Mouse (Mus musculus): ENCODE data around the gene Fads1. TPM values are rescaled to one million over a fixed set of nuclear protein-coding genes. Genes with fewer than 3 reads are reported as not detected.

Fads1 gene
- total RNA-seq, 2 experiments from 2014 or later: 659 to 1,051 TPM

DNA sequence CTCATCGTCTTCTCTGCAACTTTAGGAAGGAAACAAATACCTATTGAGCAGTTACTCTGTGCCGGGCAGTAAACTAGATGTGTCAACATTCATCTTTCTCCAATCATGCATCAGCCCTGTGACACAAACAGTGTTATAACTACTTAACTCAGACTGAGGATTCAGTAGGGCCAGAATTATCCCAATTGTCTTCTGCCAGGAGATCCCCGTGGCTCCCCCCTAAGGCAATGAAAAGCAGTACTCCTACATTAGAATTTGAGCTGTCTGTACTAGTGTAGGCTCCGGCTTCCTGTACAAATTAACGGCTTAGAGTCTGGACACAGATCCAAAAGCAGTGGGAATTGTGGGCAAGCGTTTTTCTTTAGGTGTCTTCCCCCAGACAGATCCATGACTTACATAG lies 22.4 kb downstream of the Fads1 start:
- no peak for DNase-seq (ENCODE audit: low spot score in 2 of 2)

DNA sequence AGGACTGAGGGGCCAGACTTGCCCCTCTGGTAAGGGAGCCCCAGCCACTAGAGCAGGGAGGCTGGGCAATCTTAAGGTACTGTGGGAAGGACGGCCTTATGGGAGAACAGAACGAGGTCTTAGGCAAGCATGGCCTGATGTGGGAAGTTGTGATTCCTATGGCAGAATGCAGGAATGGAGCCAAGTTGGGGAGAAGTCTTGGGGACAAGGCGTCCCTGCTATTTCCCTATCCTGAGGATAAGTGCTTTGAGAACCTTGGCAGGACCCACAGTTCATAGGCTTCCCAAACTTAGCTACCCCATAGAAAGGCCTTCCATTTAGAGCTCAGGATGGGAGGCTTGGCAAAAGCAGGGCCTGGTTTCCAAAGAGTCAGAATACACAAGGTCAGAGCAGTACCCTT lies 26.2 kb downstream of the Fads1 start:
- DNase-seq (ENCODE audit: low spot score in 2 of 2): no peak

DNA sequence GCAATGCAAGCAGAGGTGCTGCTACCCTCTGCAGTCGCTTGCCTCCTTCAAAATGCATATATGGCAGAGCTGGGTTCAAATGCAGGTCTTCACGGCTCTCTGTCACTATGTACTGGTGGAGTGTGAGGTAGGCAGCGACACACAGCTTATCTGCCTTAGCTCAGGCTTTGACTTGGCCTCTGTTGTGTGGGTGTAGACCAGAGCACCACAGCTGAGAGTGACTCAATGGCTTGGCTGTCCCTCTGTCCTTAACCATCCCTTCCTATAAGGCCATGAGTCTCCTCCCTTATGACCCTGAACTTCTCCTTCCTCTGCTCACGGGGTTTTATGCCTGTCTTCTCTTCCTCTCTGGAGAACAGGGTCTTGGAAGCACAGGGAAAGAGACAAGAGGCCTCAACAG lies 28.2 kb downstream of the Fads1 start:
- DNase-seq (ENCODE audit: low spot score in 2 of 2): no peak

DNA sequence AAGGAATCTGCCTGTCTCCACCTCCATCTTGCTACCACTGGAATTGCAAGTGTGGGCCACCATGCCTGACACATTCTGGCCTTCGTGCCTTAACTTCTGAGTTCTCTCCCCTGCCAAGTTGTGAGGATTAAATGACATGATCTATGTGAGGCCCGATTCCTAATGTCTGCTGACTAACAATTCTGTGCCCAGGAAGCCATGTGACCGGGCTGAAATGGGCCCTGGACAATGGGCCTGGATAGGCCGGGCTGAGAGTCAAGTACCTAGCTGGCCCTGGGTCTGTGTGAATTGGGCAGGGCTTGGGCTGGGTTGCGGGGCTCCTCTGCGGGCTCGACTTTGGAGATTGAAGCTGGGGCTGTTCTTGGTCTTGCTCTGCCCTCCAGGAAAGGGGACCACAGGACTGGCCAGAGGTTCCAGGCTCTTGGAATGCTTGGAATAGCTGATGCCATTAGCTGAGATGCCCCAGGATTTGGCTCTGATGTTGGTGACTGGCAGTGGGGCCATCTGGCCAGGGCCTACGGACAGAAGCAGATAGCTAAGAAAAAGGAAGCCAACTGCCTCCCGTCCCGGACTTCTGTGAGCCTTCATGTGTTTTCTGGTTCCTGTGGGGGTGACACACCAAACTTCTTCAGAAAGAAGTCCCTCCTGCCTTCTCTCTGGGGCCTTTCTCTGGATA lies 31.2 kb downstream of the Fads1 start:
- no peak for DNase-seq (ENCODE audit: low spot score in 2 of 2)

DNA sequence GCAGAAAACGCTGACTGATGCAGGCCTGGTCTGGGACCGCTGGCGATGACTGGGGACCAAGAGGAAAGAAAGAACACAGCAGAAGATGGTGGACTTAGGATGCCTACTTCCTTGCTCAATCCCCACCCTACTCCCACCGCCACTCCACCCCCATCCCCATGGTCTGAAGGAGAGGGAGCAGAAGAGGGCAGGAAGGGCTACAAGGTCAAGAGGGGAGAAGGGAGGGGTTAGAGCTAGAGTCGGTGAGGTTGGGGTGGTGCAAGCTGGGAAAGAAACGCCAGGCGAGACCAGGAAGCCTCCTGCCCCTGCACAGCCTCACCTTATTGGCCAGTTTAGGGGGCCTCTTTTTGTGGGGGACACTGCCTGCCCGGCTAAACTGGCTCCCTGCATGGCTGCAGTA lies 33.4 kb downstream of the Fads1 start:
- no peak for DNase-seq (ENCODE audit: low spot score in 2 of 2)

DNA sequence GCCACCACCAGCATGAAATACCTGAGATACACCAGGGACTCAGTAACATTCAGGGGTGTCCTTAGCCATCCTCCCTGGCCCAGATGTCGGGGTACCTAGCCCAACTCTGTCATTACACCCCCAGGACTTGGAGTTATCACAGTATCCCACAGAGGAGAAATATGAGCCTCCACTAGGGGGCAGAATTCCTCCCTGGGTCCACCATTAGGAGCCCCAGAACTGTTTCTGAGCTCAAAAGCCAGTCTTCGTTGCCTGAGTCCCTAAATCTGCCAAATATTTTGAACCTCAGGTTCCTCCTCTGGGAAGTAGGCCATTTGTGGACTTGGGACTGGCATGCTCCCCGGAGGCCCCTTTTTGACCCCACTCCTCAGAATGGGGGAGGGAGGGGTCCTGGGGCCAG lies 36.4 kb downstream of the Fads1 start:
- peak in 1 of 2 experiments; percentile 32 for DNase-seq (ENCODE audit: low spot score in 2 of 2)

DNA sequence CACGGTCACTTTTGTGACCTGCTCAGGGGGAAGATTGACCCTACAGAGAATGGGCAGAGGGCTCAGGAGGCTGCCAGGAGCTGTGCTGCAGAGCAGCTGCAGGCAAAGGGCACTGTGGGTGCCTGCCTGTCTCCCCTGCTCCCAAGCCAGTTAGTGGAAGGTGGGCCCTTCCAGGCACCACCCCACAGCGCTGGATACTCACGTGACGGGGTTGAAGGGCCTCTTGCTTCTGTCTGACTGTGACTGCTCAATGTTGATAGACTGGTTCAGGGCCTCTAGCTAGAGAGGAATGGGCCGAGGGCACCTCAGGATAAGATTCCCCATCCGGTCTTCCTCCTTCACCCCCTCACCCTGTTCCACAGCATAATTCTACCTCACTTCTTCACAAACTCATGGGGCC lies 36.9 kb downstream of the Fads1 start:
- DNase-seq (ENCODE audit: low spot score in 2 of 2): no peak

DNA sequence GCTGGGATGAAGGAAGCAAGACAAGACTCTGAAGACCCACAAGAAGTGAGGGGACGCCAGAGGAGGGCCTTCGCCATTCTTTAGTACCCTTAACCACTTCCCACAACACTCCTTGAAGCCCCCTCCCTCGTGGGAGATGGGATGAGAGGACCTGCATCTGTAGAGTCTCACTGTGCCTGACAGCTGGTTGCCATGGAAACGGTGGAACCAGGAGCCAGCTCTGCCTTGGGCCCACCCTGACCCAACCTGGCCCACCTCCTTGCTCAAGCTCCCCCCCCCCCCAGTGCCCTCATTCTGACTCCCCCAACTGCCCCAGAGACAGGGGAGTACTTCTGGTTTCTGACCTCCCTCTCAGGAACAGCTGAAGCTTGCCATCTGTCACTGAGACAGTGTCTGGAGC lies 38.9 kb downstream of the Fads1 start:
- no peak for DNase-seq (ENCODE audit: low spot score in 2 of 2)

DNA sequence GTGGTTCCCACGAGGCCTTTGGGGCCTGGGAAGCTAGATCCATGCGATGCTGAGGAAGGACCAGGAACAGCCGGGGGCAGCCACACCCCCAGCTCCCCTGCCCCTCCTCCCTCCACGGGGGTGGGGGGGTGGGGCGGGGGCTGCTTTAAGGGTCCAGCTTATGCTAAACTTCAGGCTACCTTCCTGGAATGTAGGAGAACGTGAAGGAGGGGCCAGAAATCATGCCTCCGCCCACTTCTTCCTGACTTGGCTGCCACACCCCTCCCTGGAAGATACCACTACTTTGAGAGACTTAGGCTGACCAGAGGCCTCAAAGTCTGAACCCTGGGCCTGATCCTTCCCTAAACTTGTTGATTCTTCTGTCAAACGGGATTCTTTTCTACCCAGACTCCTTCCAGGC lies 40.0 kb downstream of the Fads1 start:
- no peak for DNase-seq (ENCODE audit: low spot score in 2 of 2)

DNA sequence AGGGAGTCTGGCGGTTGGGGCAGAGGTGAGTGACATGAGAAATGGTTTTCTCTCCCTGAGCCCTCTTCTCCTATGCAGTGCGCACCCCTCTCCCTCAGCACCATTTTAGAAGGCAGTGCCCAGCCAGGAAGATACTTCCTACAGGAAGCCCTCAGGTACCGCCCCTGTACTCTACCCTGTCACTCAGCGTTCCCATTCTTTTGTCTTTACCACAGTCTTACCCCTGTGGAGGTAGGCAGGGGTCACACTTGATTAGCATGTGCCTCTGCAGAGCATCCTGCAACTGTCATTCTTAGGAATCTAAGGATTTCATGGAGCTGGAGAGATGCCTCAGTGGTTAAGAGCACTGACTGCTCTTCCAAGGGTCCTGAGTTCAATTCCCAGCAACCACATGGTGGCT lies 40.9 kb downstream of the Fads1 start:
- DNase-seq (ENCODE audit: low spot score in 2 of 2): no peak

DNA sequence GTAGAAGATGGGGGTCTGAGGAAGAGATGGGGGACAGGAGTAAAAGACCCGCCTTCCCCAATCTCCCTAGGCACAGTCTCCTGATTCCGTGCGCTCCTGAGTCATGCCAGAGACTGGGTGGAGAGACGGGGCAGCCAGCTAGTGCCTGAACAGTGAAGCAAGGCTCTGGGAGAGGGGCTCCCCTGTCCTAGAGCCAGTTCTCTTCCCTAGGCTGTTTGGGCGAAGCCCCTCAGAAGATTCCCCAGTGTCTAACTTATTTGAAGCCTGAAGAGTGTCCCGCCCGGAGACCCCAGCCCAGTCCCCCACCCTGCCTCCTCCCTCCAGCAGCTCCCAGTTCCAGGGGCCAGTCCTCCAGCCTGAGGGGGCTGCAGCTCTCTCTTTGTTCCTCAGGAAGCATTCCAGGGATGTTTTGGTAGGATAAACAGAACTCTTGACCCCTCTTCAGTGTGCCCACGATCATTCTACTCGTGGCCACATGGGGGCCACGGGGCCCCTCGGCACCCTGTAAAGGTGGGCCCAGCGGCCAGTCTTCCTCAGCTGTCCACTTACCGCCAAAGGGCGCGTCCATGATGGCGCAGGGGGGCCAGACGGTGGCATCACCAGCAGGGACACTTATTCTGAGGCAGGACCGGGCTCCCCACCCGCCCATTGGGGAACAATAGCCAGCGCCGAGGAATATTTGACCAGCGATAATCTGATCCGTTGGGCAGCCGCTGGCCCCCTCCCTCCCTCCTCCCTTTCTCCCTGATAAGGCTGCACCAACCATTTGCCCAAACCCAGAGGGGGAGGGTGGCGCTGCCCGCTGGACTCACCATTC lies 42.2 kb downstream of the Fads1 start:
- DNase-seq (ENCODE audit: low spot score in 2 of 2): no peak

DNA sequence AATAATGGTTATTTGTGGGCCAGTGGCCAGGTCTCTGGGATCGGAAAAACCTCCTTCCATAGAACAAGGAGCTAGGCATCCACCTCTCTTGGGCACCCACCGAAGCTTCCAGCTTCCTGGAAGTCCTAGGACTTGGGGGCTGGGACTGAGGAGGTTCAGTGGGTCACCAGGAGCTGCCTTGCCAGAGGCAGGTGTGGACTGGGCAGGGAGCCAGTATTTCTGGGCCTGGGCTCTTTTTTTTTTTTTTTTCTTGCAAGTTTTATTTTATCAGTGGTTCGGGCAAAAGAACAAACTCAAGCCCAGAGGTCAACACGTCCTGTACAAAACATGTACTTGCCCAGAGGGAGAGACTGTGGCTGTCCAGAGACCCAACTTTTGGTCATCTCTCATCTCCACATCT lies 43.1 kb downstream of the Fads1 start:
- DNase-seq (ENCODE audit: low spot score in 2 of 2): no peak

DNA sequence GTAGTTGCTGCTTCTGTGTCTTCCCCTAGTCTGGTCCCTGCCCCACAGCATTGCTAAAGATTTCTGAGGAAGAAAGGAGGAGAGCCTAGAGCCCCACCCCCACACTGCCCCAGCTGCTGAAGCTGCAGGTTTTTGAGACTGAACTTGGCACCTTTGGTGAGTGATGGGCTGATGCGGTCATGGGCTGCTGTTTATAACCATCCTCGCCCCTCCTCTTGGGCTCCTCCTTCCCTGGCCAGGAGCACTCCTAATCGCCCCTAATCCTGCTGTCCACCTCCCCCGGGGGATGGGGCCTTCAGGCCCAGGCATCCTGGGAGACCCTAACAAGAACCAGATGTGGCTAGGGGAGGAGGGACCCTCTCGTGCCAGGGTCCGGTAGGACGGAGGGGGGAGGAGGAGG lies 48.3 kb downstream of the Fads1 start:
- no peak for DNase-seq (ENCODE audit: low spot score in 2 of 2)

DNA sequence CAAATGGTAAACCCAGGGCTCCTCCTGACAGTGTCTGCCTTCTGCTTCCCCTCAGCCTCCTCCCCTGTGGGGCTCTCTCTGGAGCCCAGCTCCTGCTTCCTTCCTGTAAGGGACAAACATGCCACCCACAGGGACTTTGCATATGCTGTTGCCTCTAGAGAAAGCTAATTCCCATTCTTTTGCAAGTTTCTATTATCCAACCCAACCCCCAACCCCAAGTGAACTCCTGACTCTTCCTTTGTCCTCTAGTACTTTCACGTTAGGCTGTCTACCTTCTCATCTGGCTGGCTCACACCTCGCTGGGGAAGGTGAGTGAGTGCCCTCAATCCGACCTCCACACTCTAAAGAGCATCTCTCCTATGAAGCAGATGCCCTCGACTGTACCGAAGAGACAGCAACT lies 49.2 kb downstream of the Fads1 start:
- DNase-seq (ENCODE audit: low spot score in 2 of 2): no peak

DNA sequence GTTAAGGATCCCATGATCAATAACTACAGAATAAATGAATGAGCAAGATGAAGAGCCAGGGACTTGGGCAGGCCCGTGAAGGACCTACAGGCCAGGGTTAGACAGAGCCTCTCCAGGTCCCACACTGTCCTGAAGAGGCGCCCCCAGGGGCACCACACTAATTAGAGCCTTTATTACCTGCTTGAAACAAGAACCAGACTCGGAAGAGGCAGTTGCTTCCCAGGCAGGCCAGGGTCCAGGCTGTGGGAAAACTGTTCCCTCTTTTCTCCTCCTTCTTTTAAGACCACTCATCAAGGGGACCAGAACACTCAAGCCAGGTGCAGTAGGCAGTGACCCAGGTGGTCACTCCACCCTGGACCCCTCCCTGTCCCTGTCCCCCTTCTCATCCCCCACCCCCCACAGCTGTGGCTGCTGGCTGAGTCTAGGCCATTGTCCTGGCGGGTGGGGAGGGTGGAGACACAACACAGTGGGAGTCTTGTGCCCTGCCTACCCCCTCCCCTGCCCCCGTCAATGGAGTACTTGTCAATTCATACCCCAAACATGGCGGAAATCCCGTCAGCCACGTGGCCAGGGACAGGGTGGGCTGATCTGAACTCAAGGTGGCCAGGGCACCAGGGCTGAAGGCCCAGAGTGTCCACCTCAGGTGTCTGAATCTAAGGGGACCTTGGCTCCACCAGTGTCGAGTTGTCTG lies 49.8 kb downstream of the Fads1 start:
- no peak for DNase-seq (ENCODE audit: low spot score in 2 of 2)

DNA sequence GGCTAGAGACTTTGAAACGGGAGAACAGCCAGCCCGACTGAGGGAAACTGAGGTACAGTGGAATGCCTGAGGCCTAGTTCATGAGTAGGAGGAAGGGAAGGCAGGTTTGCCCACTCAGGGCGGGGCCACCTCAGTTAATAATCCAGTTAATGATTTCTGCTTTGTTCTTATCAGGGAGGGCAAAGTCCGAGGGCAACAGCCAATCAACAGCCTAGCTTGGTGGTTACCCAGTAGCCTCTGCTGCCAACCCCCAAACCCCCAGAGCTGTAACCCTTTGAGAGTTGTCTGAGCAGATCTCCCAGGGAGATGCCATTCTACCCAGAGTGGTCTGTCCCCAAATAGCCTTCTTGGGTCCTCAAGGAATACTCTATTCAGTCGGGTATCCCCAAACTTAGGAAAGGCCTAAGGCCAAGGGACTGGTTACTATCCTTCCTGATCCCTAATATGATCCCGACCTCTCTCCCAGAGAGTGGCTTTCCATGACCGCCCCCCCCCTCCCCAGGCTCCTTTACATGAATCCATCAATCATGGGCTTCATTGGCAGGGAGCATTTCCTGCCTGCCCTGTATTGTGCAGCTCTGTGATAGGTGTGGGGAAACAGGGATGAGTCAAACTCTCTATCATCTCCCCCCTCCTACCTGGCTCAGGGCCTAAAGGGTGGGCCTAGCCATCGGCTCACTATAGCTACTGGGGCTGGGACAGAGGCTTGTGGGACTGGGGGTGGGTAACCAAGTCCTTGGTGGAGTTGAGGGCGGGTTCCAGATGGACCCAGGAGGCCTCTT lies 53.3 kb downstream of the Fads1 start:
- no peak for DNase-seq (ENCODE audit: low spot score in 2 of 2)

DNA sequence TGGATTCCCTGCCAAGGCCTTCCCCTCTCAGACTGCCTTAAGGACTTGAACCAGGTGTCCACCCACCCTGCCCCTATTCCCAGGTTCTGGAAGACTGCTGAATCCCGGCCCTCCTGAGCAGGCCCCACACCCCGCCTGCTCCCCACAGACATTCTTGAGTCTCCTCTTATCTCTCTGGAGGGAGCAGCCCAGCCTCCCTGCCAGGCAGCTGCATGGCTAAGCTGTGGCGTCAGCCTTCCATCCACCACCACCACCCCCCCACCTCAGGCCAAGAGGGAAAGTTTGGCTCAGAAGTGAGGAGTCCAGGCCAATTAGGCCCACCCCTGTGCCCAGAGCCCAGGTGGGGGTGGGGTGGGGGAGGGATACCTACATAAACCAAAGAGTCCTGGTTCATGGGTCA lies 55.8 kb downstream of the Fads1 start:
- no peak for DNase-seq (ENCODE audit: low spot score in 2 of 2)

DNA sequence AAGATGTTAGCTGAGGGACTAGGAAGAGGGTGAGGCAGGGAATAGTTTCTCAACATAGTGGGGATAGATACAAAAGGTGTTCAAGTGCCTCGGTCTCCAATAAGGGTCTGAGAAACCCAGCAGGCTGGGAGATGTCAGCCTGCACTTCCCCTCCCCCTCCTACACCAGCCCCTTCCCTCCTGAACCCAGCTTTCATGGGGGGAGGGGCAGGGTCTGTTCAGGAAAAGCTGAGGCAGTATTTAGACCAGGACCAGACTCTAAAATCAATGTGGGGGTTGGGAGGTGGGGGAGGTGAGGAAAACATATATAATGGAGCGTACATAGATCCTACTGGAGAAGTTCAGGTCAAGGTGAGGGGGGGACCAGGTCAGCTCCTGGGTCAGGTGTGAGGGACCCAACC lies 56.7 kb downstream of the Fads1 start:
- DNase-seq (ENCODE audit: low spot score in 2 of 2): no peak

DNA sequence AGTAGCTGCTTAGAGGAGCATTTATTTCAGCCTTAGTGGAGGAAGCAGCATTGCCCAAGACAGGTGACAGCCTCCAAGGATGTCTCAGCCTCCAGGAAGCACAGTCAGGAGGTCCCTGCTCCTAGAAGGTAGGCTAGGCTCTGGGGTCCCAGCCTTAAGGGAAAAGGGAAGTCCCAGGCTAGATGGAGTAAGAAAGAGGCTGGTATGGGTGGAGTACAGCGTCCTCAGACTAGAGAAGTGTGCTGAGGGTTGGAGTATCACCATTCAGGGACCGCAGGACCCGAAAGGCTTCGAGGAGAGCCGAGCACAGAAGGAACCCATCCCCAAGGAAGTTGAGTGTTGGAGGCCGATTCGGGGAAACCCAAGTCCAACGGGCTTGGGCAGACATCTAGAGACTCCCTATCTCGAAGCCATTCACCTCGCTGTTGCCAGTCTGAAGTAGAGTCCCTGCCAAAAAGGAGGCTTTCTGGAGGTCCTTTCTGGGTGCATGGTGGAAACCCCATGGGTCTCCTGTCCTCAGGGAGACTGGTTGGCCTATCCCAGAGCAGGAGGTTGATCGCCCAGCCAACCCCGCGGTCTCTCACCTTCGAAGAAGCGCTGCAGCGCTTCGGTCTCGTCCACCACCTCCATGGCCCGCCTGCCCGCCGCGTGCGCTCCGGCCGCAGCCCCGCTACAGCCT lies 57.4 kb downstream of the Fads1 start:
- DNase-seq (ENCODE audit: low spot score in 2 of 2): no peak

DNA sequence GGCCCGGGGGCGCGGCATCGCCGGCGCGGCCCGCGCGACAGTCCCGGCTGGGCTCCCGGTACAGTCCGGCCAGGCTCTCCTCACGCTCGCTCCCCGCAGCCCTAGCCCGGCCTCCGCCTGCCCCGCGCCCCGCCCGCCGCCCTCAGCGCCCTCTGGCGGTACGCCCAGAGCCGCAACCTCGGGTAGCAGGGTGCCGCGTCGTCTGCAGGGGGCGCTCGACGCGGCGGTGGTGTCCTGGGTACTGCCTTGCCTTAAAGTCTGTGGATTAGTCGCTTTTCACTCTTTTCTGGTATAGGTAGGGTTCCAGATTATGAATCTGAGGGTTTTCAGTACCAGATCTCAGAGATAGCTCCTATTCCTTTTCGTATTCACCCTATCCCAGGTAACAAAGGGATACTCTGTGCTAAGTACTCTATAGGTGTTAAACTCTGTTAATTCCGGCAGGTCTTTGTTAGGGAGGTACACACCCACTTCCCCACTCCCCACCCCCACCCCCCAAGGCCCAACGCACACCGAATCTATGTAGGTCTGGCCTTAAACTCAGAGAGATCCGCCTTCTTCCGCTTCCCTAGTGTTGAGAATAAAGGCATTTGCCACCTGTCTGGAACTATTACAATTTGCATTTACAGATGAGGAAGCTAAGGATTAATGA lies 58.1 kb downstream of the Fads1 start, which contains the start of gene Myrf:
TSS of gene Myrf (minus strand) at position 95 of the 652 bp plus-strand sequence.
- peak; percentile 84 to 85 for DNase-seq (ENCODE audit: low spot score in 2 of 2)
